Mouse (Mus musculus) limb, embryonic 14.5 days (tissue): ENCODE results near the gene Kdm7a. TPM values are rescaled to one million over a fixed set of nuclear protein-coding genes. Genes with fewer than 3 reads are reported as not detected.

Experiments used
- ATAC-seq: fragments of 200-750 bp; cut with Nextera tagmentation; 2 replicates; pipeline ENCODE4 v1.8.0; 2017; ENCODE audit warnings: low read depth, moderate number of reproducible peaks, moderate TSS enrichment; ENCODE audit not compliant: low FRiP score
- DNase-seq: peaks from one replicate; pipeline ENCODE4 v3.0.0-alpha.2; 2015; ENCODE audit warnings: low spot score
- H3K27ac ChIP-seq: fragments of 300-500 bp; sonication (generic); replicated peaks from 2 replicates; pipeline ENCODE4 v1.5.1; 2014; ENCODE audit warnings: low read depth, mild to moderate bottlenecking, low read length, moderate library complexity, mixed read lengths
- H3K27me3 ChIP-seq: fragments of 300-500 bp; sonication (generic); 2 replicates; pipeline ENCODE4 v1.6.1; 2014; ENCODE audit warnings: low read length, mixed read lengths; ENCODE audit not compliant: control insufficient read depth, insufficient read depth
- H3K36me3 ChIP-seq: fragments of 300-500 bp; sonication (generic); 2 replicates; pipeline ENCODE4 v1.6.1; 2014; ENCODE audit warnings: mild to moderate bottlenecking, low read length, moderate library complexity, mixed read lengths; ENCODE audit not compliant: control insufficient read depth, insufficient read depth
- H3K4me1 ChIP-seq: fragments of 300-500 bp; sonication (generic); 2 replicates; pipeline ENCODE4 v1.6.1; 2014; ENCODE audit warnings: antibody characterized with exemption, low read length, mixed read lengths; ENCODE audit not compliant: control insufficient read depth, insufficient read depth
- H3K4me2 ChIP-seq: fragments of 300-500 bp; sonication (generic); replicated peaks from 2 replicates; pipeline ENCODE4 v1.6.1; 2014; ENCODE audit warnings: low read depth, mild to moderate bottlenecking, low read length, moderate library complexity; ENCODE audit not compliant: severe bottlenecking
- H3K4me3 ChIP-seq: fragments of 300-500 bp; sonication (generic); replicated peaks from 2 replicates; pipeline ENCODE4 v1.5.1; 2014; ENCODE audit warnings: low read length
- H3K9ac ChIP-seq: fragments of 300-500 bp; sonication (generic); 2 replicates; pipeline ENCODE4 v1.6.1; 2014; ENCODE audit warnings: mild to moderate bottlenecking, low read depth, low read length, moderate library complexity; ENCODE audit not compliant: severe bottlenecking
- H3K9me3 ChIP-seq: fragments of 300-500 bp; sonication (generic); 2 replicates; pipeline ENCODE4 v1.6.1; 2016; ENCODE audit warnings: low read length; ENCODE audit not compliant: control insufficient read depth
- POLR2A ChIP-seq: fragments of 200-500 bp; IDR thresholded peaks from 2 replicates; pipeline ENCODE4 v1.8.0; 2012; ENCODE audit warnings: inconsistent platforms, mild to moderate bottlenecking, moderate library complexity, borderline replicate concordance; ENCODE audit not compliant: insufficient read depth, insufficient read length; ENCODE audit errors: extremely low read depth
- WGBS: fragments of 180-500 bp; shearing (Covaris S2); extraction: QIAGEN DNeasy Blood & Tissue Kit; methylation state at CpG from one replicate; pipeline ENCODE4 v1.1.7; 2014; 5-methylcytosine and 5-hydroxymethylcytosine counted together
- polyA plus RNA-seq, 2 experiments: library from polyadenylated mRNA; depleted of rRNA in 1 of 2; stranded (reverse) in 1 of 2; unstranded in 1 of 2; fragments of >200 nt; fragmentation: Nextera tagmentation in 1 of 2; extraction: Ambion mirVana in 1 of 2; gene quantifications; 2 replicates each; pipeline versions ENCODE4 v1.2.1 to v1.2.3; 2012 to 2014

Kdm7a gene
- polyA plus RNA-seq, 2 experiments = 6.3 to 6.4 TPM

GRCm38 (mm10) chr6:39193006-39193405, 13.6 kb downstream of the Kdm7a start:
- no peak for ATAC-seq
- Histone ChIP-seq H3K4me1 (no peaks in the 10 kb centered on the region), H3K36me3 (0 out of 2 replicates have a peak, but pooled peaks cover 5% of the 10 kb centered on the region), H3K9ac (no peak overlapping the region), H3K4me3 (no peak overlapping the region), H3K27me3 (no peaks in the 10 kb centered on the region), H3K9me3 (no peaks in the 10 kb centered on the region), H3K4me2 (no peak overlapping the region), H3K27ac (no peak overlapping the region)
- no peak for DNase-seq
- 92% methylated on average over 5 of the region's 5 CpGs for WGBS
- TF ChIP-seq POLR2A = no peak

GRCm38 (mm10) chr6:39191518-39191917, 15.1 kb downstream of the Kdm7a start:
- Histone ChIP-seq H3K27ac (no peak overlapping the region), H3K4me2 (no peak overlapping the region), H3K4me1 (no peaks in the 10 kb centered on the region), H3K36me3 (0 out of 2 replicates have a peak, but pooled peaks cover 5% of the 10 kb centered on the region), H3K27me3 (no peaks in the 10 kb centered on the region), H3K4me3 (no peak overlapping the region), H3K9ac (no peak overlapping the region), H3K9me3 (no peaks in the 10 kb centered on the region)
- no peak for TF ChIP-seq POLR2A
- no peak for ATAC-seq
- 80% methylated on average over 2 of the region's 2 CpGs for WGBS
- no peak for DNase-seq

- Histone ChIP-seq H3K4me1 (no peaks in the 10 kb centered on the region), H3K9ac (no peak overlapping the region), H3K27ac (no peak overlapping the region), H3K4me3 (no peak overlapping the region), H3K36me3 (0 out of 2 replicates have a peak, but pooled peaks cover 5% of the 10 kb centered on the region), H3K4me2 (no peak overlapping the region), H3K9me3 (no peaks in the 10 kb centered on the region; the same call in 1 of the 2 replicates), H3K27me3 (no peaks in the 10 kb centered on the region)
- TF ChIP-seq POLR2A = no peak
- ATAC-seq = no peak
- 44% methylated on average over 2 of the region's 2 CpGs for WGBS
- no peak for DNase-seq
These were observed 19.4 kb downstream of the Kdm7a start for GRCm38 (mm10) chr6:39187227-39187626.

- no peak for TF ChIP-seq POLR2A
- peaks cover 25% of the 10 kb centered on the region for H3K36me3 ChIP-seq
- WGBS = 88% methylated on average over 1 of the region's 1 CpGs
- no peaks in the 10 kb centered on the region for H3K4me1 ChIP-seq
- no peak overlapping the region for H3K9ac ChIP-seq
- H3K4me3 ChIP-seq = no peak overlapping the region
- H3K27me3 ChIP-seq = no peaks in the 10 kb centered on the region
- no peaks in the 10 kb centered on the region for H3K9me3 ChIP-seq
- no peak overlapping the region for H3K27ac ChIP-seq
- DNase-seq = no peak
- ATAC-seq = no peak
- H3K4me2 ChIP-seq = no peak overlapping the region
These were observed 37.5 kb downstream of the Kdm7a start for GRCm38 (mm10) chr6:39169089-39169488.

GRCm38 (mm10) chr6:39164891-39165290, 41.7 kb downstream of the Kdm7a start:
- Histone ChIP-seq H3K9ac (no peak overlapping the region), H3K27ac (no peak overlapping the region), H3K27me3 (no peaks in the 10 kb centered on the region), H3K9me3 (no peaks in the 10 kb centered on the region), H3K4me3 (no peak overlapping the region), H3K4me1 (no peaks in the 10 kb centered on the region), H3K36me3 (peaks cover 38% of the 10 kb centered on the region), H3K4me2 (no peak overlapping the region)
- DNase-seq = no peak
- ATAC-seq = no peak
- WGBS = 96% methylated on average over 1 of the region's 1 CpGs
- no peak for TF ChIP-seq POLR2A

- no peak for TF ChIP-seq POLR2A
- Histone ChIP-seq H3K9ac (no peak overlapping the region), H3K9me3 (no peaks in the 10 kb centered on the region), H3K36me3 (peaks cover 28% of the 10 kb centered on the region), H3K4me3 (no peak overlapping the region), H3K27me3 (no peaks in the 10 kb centered on the region), H3K27ac (no peak overlapping the region), H3K4me2 (no peak overlapping the region), H3K4me1 (no peaks in the 10 kb centered on the region)
- ATAC-seq (no peak), DNase-seq (no peak)
- 95% methylated on average over 6 of the region's 6 CpGs for WGBS
These were observed 44.6 kb downstream of the Kdm7a start for GRCm38 (mm10) chr6:39161975-39162374.
